Mouse (Mus musculus): ENCODE measurements at regions not wholly inside any gene's neighbourhood (a gene's known extent, or its start where the extent isn't known, plus 50 kb on each side); places are given as distances from the start of the nearest gene placed in this dataset.

- H3K9ac ChIP-seq = no peak overlapping the region
- H3K4me3 ChIP-seq = no peak overlapping the region
- no peaks in the 10 kb centered on the region for H3K9me3 ChIP-seq
- H3K36me3 ChIP-seq = no peaks in the 10 kb centered on the region
- H3K4me2 ChIP-seq = no peak overlapping the region
- 37% methylated on average over 3 of the region's 3 CpGs for WGBS
- H3K27ac ChIP-seq = no peak overlapping the region
- no peak for ATAC-seq (ENCODE audit: insufficient number of reproducible peaks, low FRiP score, low TSS enrichment, low read depth)
- H3K27me3 ChIP-seq = no peaks in the 10 kb centered on the region
- H3K4me1 ChIP-seq = no peaks in the 10 kb centered on the region
These were observed 132.2 kb upstream of the Dynlrb2 start for GRCm38 (mm10) chr8:116372574-116372973.

DNA sequence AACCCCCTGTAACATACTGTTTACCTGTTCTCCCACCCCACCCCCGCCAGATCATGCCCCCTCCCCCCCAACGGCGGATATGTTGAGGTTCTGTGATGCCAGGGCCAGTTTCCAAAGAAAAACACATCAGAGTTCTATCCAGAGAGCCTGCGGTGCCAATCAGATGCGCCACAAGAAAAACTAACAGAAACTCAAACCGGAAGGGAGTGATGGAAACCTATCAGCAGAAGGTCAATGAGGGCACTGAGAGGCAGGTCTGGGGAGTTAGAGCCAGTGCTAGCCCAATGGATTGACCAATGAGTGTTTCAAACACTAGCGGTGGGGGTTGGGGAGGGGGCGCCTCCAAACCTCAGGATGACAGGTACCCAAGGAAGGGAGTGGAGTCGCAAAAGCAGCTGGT, 132.7 kb upstream of the Dynlrb2 start:
- no peak for ATAC-seq (ENCODE audit: insufficient number of reproducible peaks, low FRiP score, low TSS enrichment, low read depth)
- H3K27me3 ChIP-seq = no peaks in the 10 kb centered on the region
- H3K4me1 ChIP-seq = no peaks in the 10 kb centered on the region
- no peak overlapping the region for H3K4me3 ChIP-seq
- 86% methylated on average over 9 of the region's 9 CpGs for WGBS
- no peaks in the 10 kb centered on the region for H3K36me3 ChIP-seq
- H3K9me3 ChIP-seq = no peaks in the 10 kb centered on the region
- no peak overlapping the region for H3K4me2 ChIP-seq
- H3K9ac ChIP-seq = no peak overlapping the region
- H3K27ac ChIP-seq = no peak overlapping the region

- no peak for ATAC-seq (ENCODE audit: insufficient number of reproducible peaks, low FRiP score, low TSS enrichment, low read depth)
- Histone ChIP-seq H3K4me1 (no peaks in the 10 kb centered on the region), H3K4me2 (no peak overlapping the region), H3K4me3 (no peak overlapping the region), H3K36me3 (no peaks in the 10 kb centered on the region), H3K27me3 (no peaks in the 10 kb centered on the region), H3K9me3 (no peaks in the 10 kb centered on the region), H3K27ac (no peak overlapping the region), H3K9ac (no peak overlapping the region)
- 72% methylated on average over 6 of the region's 6 CpGs for WGBS
These were observed 137.3 kb upstream of the Dynlrb2 start for GRCm38 (mm10) chr8:116367491-116367890.

DNA sequence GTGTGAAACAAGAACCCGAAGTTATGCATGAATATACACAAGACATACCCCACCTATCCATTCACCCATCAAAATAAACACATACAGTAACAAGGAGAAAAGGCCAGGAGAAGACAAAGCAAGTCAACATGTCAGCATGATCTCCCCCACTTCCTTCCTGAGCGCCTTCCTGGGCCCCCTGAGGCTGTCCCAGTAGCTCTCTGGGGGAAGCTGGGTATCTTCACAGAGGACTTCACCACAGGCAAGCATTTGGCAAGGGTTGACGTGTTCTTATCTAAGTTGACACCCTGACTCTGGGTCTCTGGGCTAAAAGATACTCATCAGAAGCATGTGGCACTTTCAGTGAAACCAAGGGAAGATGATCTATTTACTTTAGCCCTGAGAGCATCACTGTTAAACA, 138.1 kb upstream of the Dynlrb2 start:
- Histone ChIP-seq H3K4me3 (no peak overlapping the region), H3K27ac (no peak overlapping the region), H3K4me2 (no peak overlapping the region), H3K36me3 (no peaks in the 10 kb centered on the region), H3K9me3 (no peaks in the 10 kb centered on the region), H3K9ac (no peak overlapping the region), H3K27me3 (no peaks in the 10 kb centered on the region), H3K4me1 (no peaks in the 10 kb centered on the region)
- 70% methylated on average over 3 of the region's 3 CpGs for WGBS
- ATAC-seq (ENCODE audit: insufficient number of reproducible peaks, low FRiP score, low TSS enrichment, low read depth) = no peak

DNA sequence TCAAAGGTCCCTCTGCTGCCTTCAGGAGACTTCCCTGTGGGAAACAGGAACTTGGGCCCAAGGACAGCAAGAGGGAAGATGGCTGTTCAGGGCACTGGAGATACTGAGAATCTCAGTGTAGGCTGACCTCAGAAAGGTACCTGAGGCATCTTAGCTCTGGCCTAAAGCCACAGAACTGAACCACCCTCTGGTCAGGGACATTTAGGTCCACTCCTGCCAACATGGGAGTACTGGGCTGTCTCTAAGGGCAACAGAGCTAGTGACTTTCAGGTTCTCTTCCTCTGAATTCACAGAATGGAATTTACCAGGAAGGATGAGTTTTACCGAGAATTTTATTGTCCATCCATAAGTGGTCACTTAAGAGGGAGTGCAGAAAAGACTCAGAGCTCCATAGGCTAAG, 140.0 kb upstream of the Dynlrb2 start:
- Histone ChIP-seq H3K9me3 (no peaks in the 10 kb centered on the region), H3K27me3 (no peaks in the 10 kb centered on the region), H3K4me1 (no peaks in the 10 kb centered on the region), H3K36me3 (no peaks in the 10 kb centered on the region), H3K9ac (no peak overlapping the region), H3K4me2 (no peak overlapping the region), H3K27ac (no peak overlapping the region), H3K4me3 (no peak overlapping the region)
- 55% methylated on average over 1 of the region's 1 CpGs for WGBS
- no peak for ATAC-seq (ENCODE audit: insufficient number of reproducible peaks, low FRiP score, low TSS enrichment, low read depth)

DNA sequence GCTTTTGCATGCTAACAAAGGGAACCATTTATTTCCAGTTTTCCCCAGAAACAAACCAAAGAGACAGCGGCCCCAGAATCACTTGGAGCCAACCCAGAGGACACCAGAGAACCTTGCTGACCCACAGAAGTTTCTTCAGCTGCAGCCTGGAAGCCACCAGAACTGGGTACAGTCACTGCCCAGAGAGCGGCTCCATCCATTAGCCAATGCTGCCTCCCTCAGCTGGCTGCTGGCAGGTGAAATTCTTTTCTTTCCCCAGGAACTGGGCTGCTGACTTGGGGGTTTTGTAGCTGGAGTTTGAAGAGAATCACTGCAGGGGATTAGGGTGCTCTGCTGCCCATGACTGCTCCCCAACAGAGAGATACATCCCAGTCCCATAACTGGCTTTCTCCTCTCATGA, 140.6 kb upstream of the Dynlrb2 start:
- no peaks in the 10 kb centered on the region for H3K27me3 ChIP-seq
- H3K4me3 ChIP-seq = no peak overlapping the region
- no peaks in the 10 kb centered on the region for H3K4me1 ChIP-seq
- no peak overlapping the region for H3K9ac ChIP-seq
- H3K9me3 ChIP-seq = no peaks in the 10 kb centered on the region
- H3K27ac ChIP-seq = no peak overlapping the region
- H3K4me2 ChIP-seq = no peak overlapping the region
- ATAC-seq (ENCODE audit: insufficient number of reproducible peaks, low FRiP score, low TSS enrichment, low read depth) = no peak
- no peaks in the 10 kb centered on the region for H3K36me3 ChIP-seq
- 76% methylated on average over 2 of the region's 2 CpGs for WGBS

DNA sequence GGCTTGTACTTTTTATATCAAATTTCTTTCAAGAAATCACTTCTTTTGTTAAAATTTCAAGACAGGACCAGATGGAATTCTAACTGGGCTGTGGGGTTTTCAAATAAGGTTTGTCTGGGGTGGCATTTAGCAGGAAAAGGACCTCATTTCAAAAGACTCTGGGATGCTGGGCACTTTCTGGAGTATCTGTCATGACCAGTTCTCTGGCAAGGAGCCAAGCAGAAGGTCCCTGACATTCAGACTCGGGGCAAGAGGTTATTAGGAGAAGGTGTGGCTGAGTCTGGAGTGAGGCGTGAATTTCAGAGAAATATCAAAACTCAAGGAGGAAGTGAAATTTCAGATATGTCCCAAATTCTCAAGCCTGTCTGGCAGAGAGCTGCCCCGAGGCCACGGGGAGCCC, 142.4 kb upstream of the Dynlrb2 start:
- no peak overlapping the region for H3K4me3 ChIP-seq
- no peaks in the 10 kb centered on the region for H3K4me1 ChIP-seq
- 41% methylated on average over 4 of the region's 4 CpGs for WGBS
- no peak for ATAC-seq (ENCODE audit: insufficient number of reproducible peaks, low FRiP score, low TSS enrichment, low read depth)
- no peaks in the 10 kb centered on the region for H3K36me3 ChIP-seq
- H3K27ac ChIP-seq = no peak overlapping the region
- H3K4me2 ChIP-seq = no peak overlapping the region
- no peak overlapping the region for H3K9ac ChIP-seq
- no peaks in the 10 kb centered on the region for H3K27me3 ChIP-seq
- H3K9me3 ChIP-seq = no peaks in the 10 kb centered on the region

DNA sequence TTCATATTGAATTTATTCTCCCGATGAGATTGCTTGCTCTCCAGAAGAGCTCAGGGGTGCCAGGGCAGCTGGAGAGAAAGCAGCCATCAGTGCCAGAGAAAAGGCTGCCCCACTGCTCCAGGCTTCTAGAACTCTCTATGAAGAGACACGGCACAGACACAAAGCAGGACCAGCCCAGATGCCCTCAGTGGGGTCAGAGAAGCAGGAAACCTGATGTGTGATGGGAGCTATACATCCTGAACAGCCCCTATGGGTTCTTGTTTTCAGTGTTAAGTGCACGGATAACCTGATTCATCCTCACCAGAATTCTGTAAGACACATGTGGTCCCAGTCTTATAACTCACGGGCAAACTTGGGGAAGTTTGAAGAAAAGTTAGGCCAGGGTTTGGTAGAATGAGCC, 145.0 kb upstream of the Dynlrb2 start:
- Histone ChIP-seq H3K4me1 (no peaks in the 10 kb centered on the region), H3K36me3 (no peaks in the 10 kb centered on the region), H3K9ac (no peak overlapping the region), H3K4me2 (no peak overlapping the region), H3K27me3 (no peaks in the 10 kb centered on the region), H3K9me3 (no peaks in the 10 kb centered on the region), H3K27ac (no peak overlapping the region), H3K4me3 (no peak overlapping the region)
- 75% methylated on average over 4 of the region's 4 CpGs for WGBS
- ATAC-seq (ENCODE audit: insufficient number of reproducible peaks, low FRiP score, low TSS enrichment, low read depth) = no peak

DNA sequence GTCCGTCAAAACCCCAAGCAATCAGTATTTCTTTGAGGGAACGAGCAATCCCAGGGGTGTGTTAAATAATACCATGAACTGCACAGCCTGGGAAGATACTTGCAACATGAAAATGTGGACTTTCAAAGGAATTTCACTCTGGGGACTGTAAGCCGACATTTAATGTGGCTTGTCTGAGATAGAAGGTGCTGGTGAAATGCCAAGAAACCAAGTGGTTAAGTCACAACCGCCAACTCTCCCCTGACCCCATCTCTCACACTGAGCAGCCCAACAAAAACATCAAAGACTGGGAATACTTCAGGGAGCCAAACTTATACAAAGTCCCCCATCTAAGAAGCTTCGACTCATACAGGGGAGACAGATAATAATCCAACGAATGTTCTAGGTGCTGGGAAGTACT, 150.0 kb upstream of the Dynlrb2 start:
- no peak overlapping the region for H3K4me3 ChIP-seq
- H3K9me3 ChIP-seq = no peaks in the 10 kb centered on the region
- H3K4me1 ChIP-seq = no peaks in the 10 kb centered on the region
- no peaks in the 10 kb centered on the region for H3K27me3 ChIP-seq
- H3K36me3 ChIP-seq = no peaks in the 10 kb centered on the region
- no peak overlapping the region for H3K4me2 ChIP-seq
- no peak for ATAC-seq (ENCODE audit: insufficient number of reproducible peaks, low FRiP score, low TSS enrichment, low read depth)
- H3K9ac ChIP-seq = no peak overlapping the region
- no peak overlapping the region for H3K27ac ChIP-seq
- WGBS = 65% methylated on average over 6 of the region's 6 CpGs

DNA sequence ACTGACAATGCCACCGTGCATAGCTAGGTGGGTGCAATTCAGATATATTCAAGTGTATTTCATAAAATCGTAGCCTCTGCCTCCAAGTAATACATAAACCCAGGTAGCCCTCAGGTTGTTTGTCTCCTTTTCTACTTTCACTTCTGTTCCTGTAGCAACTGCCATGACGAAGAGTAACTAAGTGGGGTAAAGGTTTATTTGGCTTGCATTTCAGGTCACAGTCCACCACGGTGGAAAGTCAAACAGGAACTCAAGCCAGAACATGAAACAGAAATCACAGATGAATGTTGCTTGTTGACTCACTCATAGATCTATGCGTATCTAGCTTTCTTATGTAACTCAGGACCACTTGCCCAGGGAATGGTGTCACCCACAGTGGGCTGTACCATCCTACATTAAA, 150.9 kb upstream of the Dynlrb2 start:
- H3K27ac ChIP-seq = no peak overlapping the region
- H3K27me3 ChIP-seq = no peaks in the 10 kb centered on the region
- no peak overlapping the region for H3K9ac ChIP-seq
- no peak overlapping the region for H3K4me2 ChIP-seq
- H3K36me3 ChIP-seq = no peaks in the 10 kb centered on the region
- no peaks in the 10 kb centered on the region for H3K9me3 ChIP-seq
- H3K4me3 ChIP-seq = no peak overlapping the region
- WGBS = 91% methylated on average over 5 of the region's 5 CpGs
- no peaks in the 10 kb centered on the region for H3K4me1 ChIP-seq
- no peak for ATAC-seq (ENCODE audit: insufficient number of reproducible peaks, low FRiP score, low TSS enrichment, low read depth)

DNA sequence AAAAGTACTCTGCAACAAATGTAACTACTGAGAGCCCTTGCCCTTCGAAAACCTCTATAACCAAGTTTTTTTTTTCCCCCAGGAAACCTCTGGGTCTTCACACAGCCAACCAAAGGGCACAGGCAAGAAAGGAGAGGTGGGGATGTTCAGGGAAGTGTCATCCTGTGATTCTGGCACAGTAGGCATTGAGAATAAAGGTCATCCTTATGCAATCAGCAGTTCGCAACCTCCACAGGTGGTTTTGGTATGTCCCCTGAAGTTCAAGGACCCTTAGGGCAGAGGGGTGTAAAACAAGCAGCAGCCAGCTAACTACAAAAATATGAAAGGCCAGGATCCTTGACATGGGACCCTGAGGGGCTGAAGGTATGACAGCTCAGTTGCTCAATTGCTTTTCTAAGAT, 152.1 kb upstream of the Dynlrb2 start:
- no peak for ATAC-seq (ENCODE audit: insufficient number of reproducible peaks, low FRiP score, low TSS enrichment, low read depth)
- Histone ChIP-seq H3K4me1 (no peaks in the 10 kb centered on the region), H3K4me2 (no peak overlapping the region), H3K9me3 (no peaks in the 10 kb centered on the region), H3K36me3 (no peaks in the 10 kb centered on the region), H3K4me3 (no peak overlapping the region), H3K27me3 (no peaks in the 10 kb centered on the region), H3K9ac (no peak overlapping the region), H3K27ac (no peak overlapping the region)
- WGBS = 89% methylated on average over 2 of the region's 2 CpGs

DNA sequence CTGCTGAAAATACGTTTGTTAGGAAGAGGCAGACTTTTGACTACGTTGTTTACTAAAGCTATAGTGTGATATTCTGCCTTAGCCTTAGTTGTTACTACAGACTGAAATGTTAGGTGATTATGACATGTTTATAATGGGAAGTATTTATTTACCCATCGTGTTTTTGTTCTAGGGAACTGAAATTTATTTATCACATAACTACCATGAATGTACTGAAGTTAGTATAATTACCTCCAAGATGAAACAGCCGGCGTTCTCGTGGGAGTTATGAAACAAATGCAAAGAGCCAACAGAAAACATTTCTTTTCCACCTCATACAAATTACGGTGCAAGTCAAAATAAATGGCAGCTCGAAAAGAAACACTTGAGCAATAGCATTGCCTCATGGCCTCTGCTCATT, 155.8 kb upstream of the Dynlrb2 start:
- H3K9me3 ChIP-seq = no peaks in the 10 kb centered on the region
- no peaks in the 10 kb centered on the region for H3K4me1 ChIP-seq
- H3K9ac ChIP-seq = no peak overlapping the region
- no peak overlapping the region for H3K27ac ChIP-seq
- 81% methylated on average over 8 of the region's 8 CpGs for WGBS
- H3K4me2 ChIP-seq = no peak overlapping the region
- no peak overlapping the region for H3K4me3 ChIP-seq
- ATAC-seq (ENCODE audit: insufficient number of reproducible peaks, low FRiP score, low TSS enrichment, low read depth) = no peak
- H3K36me3 ChIP-seq = no peaks in the 10 kb centered on the region
- no peaks in the 10 kb centered on the region; the same call in 1 of the 2 replicates for H3K27me3 ChIP-seq

- H3K9me3 ChIP-seq = no peaks in the 10 kb centered on the region
- no peak overlapping the region for H3K4me2 ChIP-seq
- H3K4me3 ChIP-seq = no peak overlapping the region
- H3K27ac ChIP-seq = no peak overlapping the region
- H3K9ac ChIP-seq = no peak overlapping the region
- H3K36me3 ChIP-seq = no peaks in the 10 kb centered on the region
- peaks cover 3% of the 10 kb centered on the region; the same call in 1 of the 2 replicates for H3K4me1 ChIP-seq
- 82% methylated on average over 5 of the region's 5 CpGs for WGBS
- ATAC-seq (ENCODE audit: insufficient number of reproducible peaks, low FRiP score, low TSS enrichment, low read depth) = no peak
- H3K27me3 ChIP-seq = no peaks in the 10 kb centered on the region; the same call in 1 of the 2 replicates
These were observed 157.8 kb upstream of the Dynlrb2 start for GRCm38 (mm10) chr8:116346990-116347389.

Data from limb, embryonic 15.5 days (tissue).